Mouse (Mus musculus) stomach, postnatal 0 days (tissue): Measurements from ENCODE around the gene Fuz. TPM values are rescaled to one million over a fixed set of nuclear protein-coding genes. Genes with fewer than 3 reads are reported as not detected.

Source experiments
- ATAC-seq: fragments of 200-750 bp; cut with Nextera tagmentation; 2 replicates; pipeline ENCODE4 v1.8.0; 2017; ENCODE audit not compliant: low FRiP score, low TSS enrichment
- DNase-seq: peaks from one replicate; pipeline ENCODE4 v3.0.0-alpha.2; 2016; ENCODE audit warnings: low spot score
- H3K27ac ChIP-seq: fragments of 300-500 bp; sonication (generic); replicated peaks from 2 replicates; pipeline ENCODE4 v1.5.1; 2014; ENCODE audit warnings: mild to moderate bottlenecking, control low read depth
- H3K27me3 ChIP-seq: fragments of 300-500 bp; sonication (generic); 2 replicates; pipeline ENCODE4 v1.6.1; 2014; ENCODE audit warnings: low read length; ENCODE audit not compliant: control insufficient read depth, insufficient read depth
- H3K36me3 ChIP-seq: fragments of 300-500 bp; sonication (generic); 2 replicates; pipeline ENCODE4 v1.6.1; 2014; ENCODE audit warnings: low read length, mixed read lengths; ENCODE audit not compliant: control insufficient read depth, insufficient read depth
- H3K4me1 ChIP-seq: fragments of 300-500 bp; sonication (generic); replicated peaks from 2 replicates; pipeline ENCODE4 v1.6.1; 2014; ENCODE audit warnings: antibody characterized with exemption; ENCODE audit not compliant: control insufficient read depth, insufficient read depth
- H3K4me2 ChIP-seq: fragments of 300-500 bp; sonication (generic); replicated peaks from 2 replicates; pipeline ENCODE4 v1.6.1; 2014; ENCODE audit warnings: low read depth, mild to moderate bottlenecking, control low read depth, moderate library complexity
- H3K4me3 ChIP-seq: fragments of 300-500 bp; sonication (generic); 2 replicates; pipeline ENCODE4 v1.5.1; 2014; ENCODE audit warnings: low read depth, low read length, control low read depth
- H3K9ac ChIP-seq: fragments of 300-500 bp; sonication (generic); 2 replicates; pipeline ENCODE4 v1.6.1; 2014; ENCODE audit warnings: mild to moderate bottlenecking, low read length, control low read depth, mixed read lengths
- H3K9me3 ChIP-seq: fragments of 300-500 bp; sonication (generic); 2 replicates; pipeline ENCODE4 v1.6.1; 2016; ENCODE audit warnings: low read length; ENCODE audit not compliant: control insufficient read depth
- CTCF ChIP-seq: IDR thresholded peaks from 2 replicates; pipeline ENCODE4 v1.5.1; 2016; ENCODE audit warnings: antibody characterized with exemption, low read depth, mild to moderate bottlenecking, moderate library complexity
- EP300 ChIP-seq: optimal IDR thresholded peaks from 2 replicates; pipeline ENCODE3; 2016; ENCODE audit warnings: antibody characterized with exemption
- WGBS: fragments of 180-500 bp; shearing (Covaris S2); extraction: QIAGEN DNeasy Blood & Tissue Kit; methylation state at CpG from one replicate; pipeline ENCODE4 v1.1.7; 2014; 5-methylcytosine and 5-hydroxymethylcytosine counted together
- microRNA counts: library from miRNA; unstranded; fragments of <30 nt; microRNA quantifications from one replicate; lab custom pipeline; 2015
- microRNA-seq: library from miRNA; unstranded; fragments of <30 nt; microRNA quantifications from one replicate; pipeline ENCODE4, GENCODE M21; 2016
- polyA plus RNA-seq: library from polyadenylated mRNA; unstranded; fragments of >200 nt; fragmentation: Nextera tagmentation; extraction: Ambion mirVana; gene quantifications from 2 replicates; pipeline ENCODE4 v1.2.1, GENCODE M21; 2015

The Fuz gene
- polyA plus RNA-seq, 1 experiment from 2014 or later, result 13.1 TPM

DNA sequence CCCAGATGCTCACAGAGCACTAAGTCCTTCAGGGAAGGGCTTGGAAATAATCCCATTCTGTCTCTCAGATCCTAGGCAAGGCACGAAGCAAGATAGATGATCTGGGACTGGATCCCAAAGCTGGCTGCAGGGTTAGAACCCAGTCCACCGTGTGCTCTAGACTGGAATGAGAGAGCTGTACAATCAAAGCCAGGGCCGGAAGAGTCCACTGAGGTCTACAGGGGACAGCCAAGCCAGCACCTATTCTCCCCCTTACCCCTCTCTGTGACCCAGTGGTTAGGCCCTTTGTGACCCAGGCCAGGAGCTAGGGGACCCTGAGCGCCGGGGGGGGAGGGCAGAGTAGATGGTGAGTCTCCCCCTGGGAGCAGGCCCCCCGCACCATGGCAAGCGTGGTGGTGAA lies 47.0 kb downstream of the Fuz start, which contains the start of gene Tsks:
Gene Tsks (plus strand): TSS at position 301 of the 400 bp plus-strand sequence.
- no peak for ATAC-seq
- H3K4me1 ChIP-seq, result no peaks in the 10 kb centered on the region
- H3K27me3 ChIP-seq, result no peaks in the 10 kb centered on the region
- TF ChIP-seq CTCF, result no peak
- TF ChIP-seq EP300, result no peak
- no peak for DNase-seq
- no peaks in the 10 kb centered on the region for H3K36me3 ChIP-seq
- no peak within 1 kb of the TSS for H3K27ac ChIP-seq
- H3K4me2 ChIP-seq, result no peak within 1 kb of the TSS
- H3K9me3 ChIP-seq, result no peaks in the 10 kb centered on the region
- WGBS, result 71% methylated on average over 7 of the region's 7 CpGs
- H3K9ac ChIP-seq, result no peak within 1 kb of the TSS
- H3K4me3 ChIP-seq, result no peak within 1 kb of the TSS

- no peak overlapping the region for H3K9ac ChIP-seq
- TF ChIP-seq EP300 (no peak), CTCF (no peak)
- H3K4me1 ChIP-seq, result no peaks in the 10 kb centered on the region
- WGBS, result 68% methylated on average over 6 of the region's 6 CpGs
- H3K27ac ChIP-seq, result no peak overlapping the region
- H3K27me3 ChIP-seq, result no peaks in the 10 kb centered on the region
- DNase-seq, result no peak
- H3K4me3 ChIP-seq, result no peak overlapping the region
- no peak for ATAC-seq
- no peak overlapping the region for H3K4me2 ChIP-seq
- no peaks in the 10 kb centered on the region for H3K36me3 ChIP-seq
- H3K9me3 ChIP-seq, result no peaks in the 10 kb centered on the region
Measured at GRCm38 (mm10) chr7:44949922-44950321, 54.0 kb downstream of the Fuz start.

DNA sequence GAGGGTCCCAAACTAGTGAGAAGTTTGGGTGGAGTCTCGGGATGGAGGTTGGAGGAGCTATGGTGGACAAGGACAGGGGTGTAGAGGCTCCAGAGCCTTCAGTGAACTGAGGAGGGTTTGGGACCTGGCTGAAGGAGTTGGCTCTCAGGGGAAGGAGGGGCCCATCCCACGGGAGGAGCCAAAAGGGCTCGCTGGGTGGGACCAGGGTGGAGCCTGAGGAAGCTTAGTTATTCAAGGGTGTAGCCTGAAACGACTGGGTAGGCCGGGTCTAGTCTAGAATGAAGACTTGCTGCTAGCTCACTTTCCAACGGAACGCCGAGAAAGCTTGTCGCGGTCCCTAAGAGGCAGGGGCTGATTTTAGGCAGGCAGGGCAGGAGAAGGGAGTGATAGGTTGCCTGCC lies 56.1 kb downstream of the Fuz start:
- Histone ChIP-seq H3K36me3 (no peaks in the 10 kb centered on the region), H3K9me3 (no peaks in the 10 kb centered on the region), H3K4me2 (peak overlapping the region; percentile 90), H3K27ac (peak overlapping the region; percentile 86), H3K27me3 (no peaks in the 10 kb centered on the region), H3K9ac (peak overlapping the region; percentile 62), H3K4me1 (no peaks in the 10 kb centered on the region), H3K4me3 (peak overlapping the region; percentile 52)
- TF ChIP-seq EP300, result no peak
- TF ChIP-seq CTCF, result no peak
- DNase-seq, result peak; percentile 88
- under 1% methylated on average over 10 of the region's 10 CpGs for WGBS
- peak; percentile 87 for ATAC-seq

MicroRNAs within 50 kb of the gene (microRNA counts, 519-probe panel; counts per million panel counts)
- not detected for microRNA mmu-miR-707 (lab: Ali Mortazavi, UCI)

Small RNA genes within 50 kb of the gene (microRNA-seq; reads per million reads assigned to microRNA genes)
- gene Mir707, result not detected

Other genes starting within 250 kb of the Fuz start
- 28.1 and 28.4 TPM in 2 replicates for gene Myh14, start 225.2 kb upstream of the Fuz start, polyA plus RNA-seq
- gene Izumo2, start 187.3 kb upstream of the Fuz start, polyA plus RNA-seq, result not detected in 2 replicates
- gene Vrk3, start 147.7 kb upstream of the Fuz start, polyA plus RNA-seq, result 21.7 and 22.3 TPM in 2 replicates
- gene Zfp473, start 145.0 kb upstream of the Fuz start, polyA plus RNA-seq, result 0.30 and 0.42 TPM in 2 replicates
- 33.4 and 34.9 TPM in 2 replicates for gene Nup62, start 80.0 kb upstream of the Fuz start, polyA plus RNA-seq
- gene Il4i1, start 79.7 kb upstream of the Fuz start, polyA plus RNA-seq, result 0.69 and 0.75 TPM in 2 replicates
- 7.3 and 7.7 TPM in 2 replicates for gene Atf5, start 79.4 kb upstream of the Fuz start, polyA plus RNA-seq
- gene Akt1s1, start 47.1 kb upstream of the Fuz start, polyA plus RNA-seq, result 70.8 and 75.2 TPM in 2 replicates
- gene Tbc1d17, start 47.0 kb upstream of the Fuz start, polyA plus RNA-seq, result 45.4 and 48.0 TPM in 2 replicates
- 23.5 and 25.7 TPM in 2 replicates for gene Pnkp, start 38.9 kb upstream of the Fuz start, polyA plus RNA-seq
- 159 and 179 TPM in 2 replicates for gene Ptov1, start 26.3 kb upstream of the Fuz start, polyA plus RNA-seq
- gene Med25, start 3.4 kb upstream of the Fuz start, polyA plus RNA-seq, result 64.4 and 75.3 TPM in 2 replicates
- 29.3 and 33.9 TPM in 2 replicates for gene Ap2a1, start 33.4 kb downstream of the Fuz start, polyA plus RNA-seq
- 0.08 TPM in 1 of 2 replicates, not detected in the other for gene Tsks, start 47.1 kb downstream of the Fuz start, polyA plus RNA-seq
- gene Cpt1c, start 78.8 kb downstream of the Fuz start, polyA plus RNA-seq, result 5.6 and 7.3 TPM in 2 replicates
- gene Prmt1, start 90.5 kb downstream of the Fuz start, polyA plus RNA-seq, result 181 and 185 TPM in 2 replicates
- 55.7 and 59.8 TPM in 2 replicates for gene Irf3, start 101.6 kb downstream of the Fuz start, polyA plus RNA-seq
- gene Bcl2l12, start 102.6 kb downstream of the Fuz start, polyA plus RNA-seq, result 23.0 and 23.4 TPM in 2 replicates
- 14.9 and 18.6 TPM in 2 replicates for gene Scaf1, start 120.3 kb downstream of the Fuz start, polyA plus RNA-seq
- 81.5 and 87.2 TPM in 2 replicates for gene Rras, start 121.9 kb downstream of the Fuz start, polyA plus RNA-seq
- gene Prr12, start 156.8 kb downstream of the Fuz start, polyA plus RNA-seq, result 3.4 and 3.8 TPM in 2 replicates
- gene Nosip, start 166.3 kb downstream of the Fuz start, polyA plus RNA-seq, result 43.0 and 44.1 TPM in 2 replicates
- gene Prrg2, start 166.6 kb downstream of the Fuz start, polyA plus RNA-seq, result 33.6 and 37.4 TPM in 2 replicates
- gene Rcn3, start 196.1 kb downstream of the Fuz start, polyA plus RNA-seq, result 157 and 176 TPM in 2 replicates
- gene Fcgrt, start 207.8 kb downstream of the Fuz start, polyA plus RNA-seq, result 76.1 and 76.9 TPM in 2 replicates
- gene Rps11, start 228.4 kb downstream of the Fuz start, polyA plus RNA-seq, result 1,142 and 1,191 TPM in 2 replicates
- gene Rpl13a, start 232.7 kb downstream of the Fuz start, polyA plus RNA-seq, result 1,442 and 1,485 TPM in 2 replicates
- gene Gm45713, start 240.2 kb downstream of the Fuz start, polyA plus RNA-seq, result 0.17 and 1.1 TPM in 2 replicates
- gene Flt3l, start 240.4 kb downstream of the Fuz start, polyA plus RNA-seq, result 2.2 and 2.3 TPM in 2 replicates